Mouse (Mus musculus) thymus, adult 2 months (tissue): ENCODE measurements around the gene Baiap2l2. TPM values are rescaled to one million over a fixed set of nuclear protein-coding genes. Genes with fewer than 3 reads are reported as not detected.

Experiments used
- DNase-seq: peaks from one replicate; pipeline ENCODE4 v3.0.0; 2021
- H3K27ac ChIP-seq: fragments of 200-500 bp; 2 replicates; pipeline ENCODE4 v1.5.1; 2012; ENCODE audit warnings: low read length, control low read depth; ENCODE audit not compliant: control insufficient read depth, insufficient read depth
- H3K27me3 ChIP-seq: fragments of 200-500 bp; 2 replicates; pipeline ENCODE4 v1.6.1; 2012; ENCODE audit warnings: mild to moderate bottlenecking, low read length, moderate library complexity, mixed read lengths; ENCODE audit not compliant: control insufficient read depth, insufficient read depth
- H3K36me3 ChIP-seq: fragments of 200-500 bp; 2 replicates; pipeline ENCODE4 v1.6.1; 2012; ENCODE audit warnings: mild to moderate bottlenecking, low read length, moderate library complexity; ENCODE audit not compliant: control insufficient read depth, insufficient read depth
- H3K4me1 ChIP-seq: fragments of 200-500 bp; replicated peaks from 2 replicates; pipeline ENCODE4 v1.6.1; 2012; ENCODE audit warnings: low read length; ENCODE audit not compliant: control insufficient read depth, insufficient read depth
- H3K4me3 ChIP-seq: fragments of 200-500 bp; 2 replicates; pipeline ENCODE4 v1.5.1; 2012; ENCODE audit warnings: mild to moderate bottlenecking, low read length, control low read depth, moderate library complexity; ENCODE audit not compliant: control insufficient read depth, insufficient read depth
- CTCF ChIP-seq: fragments of 200-500 bp; IDR thresholded peaks from 2 replicates; pipeline ENCODE4 v1.5.1; 2012; ENCODE audit warnings: mild to moderate bottlenecking, control low read depth, low read length, moderate library complexity, borderline replicate concordance; ENCODE audit not compliant: control insufficient read depth, poor library complexity, insufficient read depth; ENCODE audit errors: extremely low read depth
- POLR2A ChIP-seq: fragments of 200-500 bp; IDR thresholded peaks from 2 replicates; pipeline ENCODE4 v1.6.1; 2012; ENCODE audit warnings: mild to moderate bottlenecking, low read length, control low read depth, moderate library complexity; ENCODE audit not compliant: control insufficient read depth, poor library complexity, insufficient read depth; ENCODE audit errors: extremely low read depth
- WGBS: fragments of 180-500 bp; shearing (Covaris S2); methylation state at CpG from one replicate; pipeline ENCODE4 v1.1.7; 2018; 5-methylcytosine and 5-hydroxymethylcytosine counted together
- polyA plus RNA-seq: library from polyadenylated mRNA; depleted of rRNA; stranded (reverse); fragments of >200 nt; gene quantifications from 2 replicates; pipeline ENCODE4 v1.2.3, GENCODE M21; 2012

Gene Baiap2l2
- polyA plus RNA-seq, 1 experiment = 2.9 TPM

GRCm38 (mm10) chr15:79224685-79225084 lies 60.7 kb downstream of the Baiap2l2 start:
- H3K4me3 ChIP-seq = no peak overlapping the region
- DNase-seq = peak; percentile 85
- 13% methylated on average over 5 of the region's 5 CpGs for WGBS
- H3K27ac ChIP-seq = no peak overlapping the region
- TF ChIP-seq CTCF (peak; percentile 81), POLR2A (no peak)
- H3K4me1 ChIP-seq = peaks cover 4% of the 10 kb centered on the region
- no peaks in the 10 kb centered on the region; the same call in 1 of the 2 replicates for H3K27me3 ChIP-seq
- no peaks in the 10 kb centered on the region for H3K36me3 ChIP-seq

GRCm38 (mm10) chr15:79223641-79224040 lies 61.7 kb downstream of the Baiap2l2 start:
- Histone ChIP-seq H3K4me1 (no peaks in the 10 kb centered on the region), H3K27me3 (no peaks in the 10 kb centered on the region; the same call in 1 of the 2 replicates), H3K27ac (no peak overlapping the region), H3K36me3 (no peaks in the 10 kb centered on the region), H3K4me3 (no peak overlapping the region)
- WGBS = 48% methylated on average over 5 of the region's 5 CpGs
- no peak for TF ChIP-seq POLR2A
- TF ChIP-seq CTCF = no peak
- DNase-seq = no peak

GRCm38 (mm10) chr15:79219572-79219971 lies 65.8 kb downstream of the Baiap2l2 start:
- no peak overlapping the region for H3K4me3 ChIP-seq
- no peaks in the 10 kb centered on the region; the same call in 1 of the 2 replicates for H3K27me3 ChIP-seq

GRCm38 (mm10) chr15:79216191-79216590 lies 69.1 kb downstream of the Baiap2l2 start:
- TF ChIP-seq POLR2A (no peak), CTCF (no peak)
- no peaks in the 10 kb centered on the region for H3K27me3 ChIP-seq
- H3K4me1 ChIP-seq = no peaks in the 10 kb centered on the region
- no peak overlapping the region for H3K27ac ChIP-seq
- no peak for DNase-seq
- H3K36me3 ChIP-seq = no peaks in the 10 kb centered on the region
- WGBS = 86% methylated on average over 3 of the region's 3 CpGs
- no peak overlapping the region for H3K4me3 ChIP-seq

More at GRCm38 (mm10) chr15:79219572-79219971, 65.8 kb downstream of the Baiap2l2 start:
- Histone ChIP-seq H3K36me3 (no peaks in the 10 kb centered on the region), H3K27ac (no peak overlapping the region), H3K4me1 (no peaks in the 10 kb centered on the region)
- WGBS = 29% methylated on average over 1 of the region's 1 CpGs
- no peak for DNase-seq
- no peak for TF ChIP-seq POLR2A
- no peak for TF ChIP-seq CTCF

- DNase-seq = no peak
- no peaks in the 10 kb centered on the region for H3K36me3 ChIP-seq
- no peak overlapping the region for H3K4me3 ChIP-seq
- no peak overlapping the region for H3K27ac ChIP-seq
- H3K4me1 ChIP-seq = peaks cover 9% of the 10 kb centered on the region
- TF ChIP-seq POLR2A (no peak), CTCF (no peak)
- no peaks in the 10 kb centered on the region for H3K27me3 ChIP-seq
- 94% methylated on average over 6 of the region's 6 CpGs for WGBS
Observed at GRCm38 (mm10) chr15:79213591-79213990, 71.7 kb downstream of the Baiap2l2 start.

- 95% methylated on average over 26 of the region's 26 CpGs for WGBS
- Histone ChIP-seq H3K27ac (no peak overlapping the region), H3K4me3 (no peak overlapping the region), H3K27me3 (no peaks in the 10 kb centered on the region), H3K36me3 (no peaks in the 10 kb centered on the region), H3K4me1 (peaks cover 13% of the 10 kb centered on the region)
- no peak for DNase-seq
- TF ChIP-seq POLR2A = no peak
- no peak for TF ChIP-seq CTCF
Observed at GRCm38 (mm10) chr15:79212750-79213446, 72.4 kb downstream of the Baiap2l2 start.
